Mouse (Mus musculus) heart, adult 18-20 months (tissue): ENCODE results near the gene Eef1akmt2. TPM values are rescaled to one million over a fixed set of nuclear protein-coding genes. Genes with fewer than 3 reads are reported as not detected.
A peak's percentile ranks its signal among the peaks of the same experiment; 100 is the strongest.

ENCODE experiments used
- DNase-seq, 2 experiments: peaks; one replicate each; pipeline ENCODE4 v3.0.0; 2021 to 2022; ENCODE audit warnings: mixed read lengths in 1 of 2
- total RNA-seq, 2 experiments: library from RNA; stranded (reverse); gene quantifications; 2 replicates each; pipeline ENCODE4 v1.2.3; 2021

Gene Eef1akmt2
- total RNA-seq, 2 experiments from 2014 or later = 7.3 to 10.4 TPM

- peak in 1 of 2 experiments; percentile 58 for DNase-seq
These were observed 64.8 kb downstream of the Eef1akmt2 start for GRCm38 (mm10) chr7:132787496-132788190.

GRCm38 (mm10) chr7:132787022-132787421, 65.5 kb downstream of the Eef1akmt2 start:
- DNase-seq = no peak

GRCm38 (mm10) chr7:132786522-132786921, 66.0 kb downstream of the Eef1akmt2 start:
- DNase-seq = no peak

- peak in 1 of 2 experiments; percentile 76 for DNase-seq
These were observed 66.5 kb downstream of the Eef1akmt2 start for GRCm38 (mm10) chr7:132786011-132786410.

- DNase-seq = peak in 1 of 2 experiments; percentile 60
These were observed 68.4 kb downstream of the Eef1akmt2 start for GRCm38 (mm10) chr7:132784101-132784500.

GRCm38 (mm10) chr7:132781850-132782249, 70.6 kb downstream of the Eef1akmt2 start:
- peak in 1 of 2 experiments; percentile 41 for DNase-seq

GRCm38 (mm10) chr7:132781130-132781814, 71.2 kb downstream of the Eef1akmt2 start:
- no peak for DNase-seq

- DNase-seq = peak in 1 of 2 experiments; percentile 46
These were observed 71.9 kb downstream of the Eef1akmt2 start for GRCm38 (mm10) chr7:132780611-132781010.

- DNase-seq = peak; percentile 67 to 68
These were observed 73.8 kb downstream of the Eef1akmt2 start for GRCm38 (mm10) chr7:132778630-132779029.

- no peak for DNase-seq
These were observed 74.6 kb downstream of the Eef1akmt2 start for GRCm38 (mm10) chr7:132777728-132778453.

Other genes with a start within 250 kb of the Eef1akmt2 start
- gene Lhpp, start 242.0 kb downstream of the Eef1akmt2 start, total RNA-seq = 10 to 100 TPM; 14.3 to 16.4 TPM
- gene Fam53b, start 38.8 kb downstream of the Eef1akmt2 start, total RNA-seq = 10 to 100 TPM; 21.3 to 22.5 TPM
- 10 to 100 TPM; 21.4 to 21.7 TPM for gene Abraxas2, start 6.6 kb upstream of the Eef1akmt2 start, total RNA-seq
- 10 to 100 TPM; 35.8 to 36.4 TPM for gene Zranb1, start 78.5 kb upstream of the Eef1akmt2 start, total RNA-seq